9 mouse cellular contexts compared by ENCODE assay signal in genomic region chr2:94241301-94242050, GRCm38 (mm10).
A peak's percentile ranks its signal among the peaks of the same experiment; 100 is the strongest.
DNase-seq lines count a peak whose midpoint lies in the region; ATAC-seq and TF ChIP-seq lines count a peak whose summit lies in the region.
"Had no signal": no experiment of that assay in that cellular context is flagged by ENCODE, and none has a peak within 500 bp of the region (broad histone marks: within the 10 kb centered on the region; RNA-seq: fewer than 3 reads in every experiment).

No protein-coding gene starts in this region.

- H3K36me3 ChIP-seq in testis, adult 2 months (ENCODE audit: control insufficient read depth, insufficient read depth, low read length) = no peaks in the 10 kb centered on the region
- H3K36me3 ChIP-seq in hindbrain, embryonic 12.5 days = no peaks in the 10 kb centered on the region
- no peaks in the 10 kb centered on the region for H3K36me3 ChIP-seq in liver, embryonic 13.5 days
- H3K36me3 ChIP-seq in stomach, embryonic 14.5 days (ENCODE audit: control insufficient read depth, insufficient read depth, low read length) = no peaks in the 10 kb centered on the region

- 0 out of 2 replicates have a peak, but pooled peaks have one; percentile 3 for ATAC-seq in hindbrain, embryonic 12.5 days (ENCODE audit: low FRiP score)
- ATAC-seq in liver, embryonic 13.5 days (ENCODE audit: low read depth) = no peak
- no peak for ATAC-seq in stomach, embryonic 14.5 days (ENCODE audit: insufficient number of reproducible peaks, insufficient read depth, low FRiP score, low read depth)

- peak overlapping the region; percentile 43 for H3K4me3 ChIP-seq in testis, adult 2 months (ENCODE audit: control insufficient read depth, low read depth, low read length)
- H3K4me3 ChIP-seq in hindbrain, embryonic 12.5 days = peak overlapping the region; percentile 38
- peak overlapping the region; percentile 29 for H3K4me3 ChIP-seq in liver, embryonic 13.5 days (replicated peaks)
- H3K4me3 ChIP-seq in stomach, embryonic 14.5 days (ENCODE audit: low read depth, low read length) = peak overlapping the region; percentile 32
- H3K4me3 ChIP-seq: erythroblast, embryonic 14.5 days had no signal

- H3K9ac ChIP-seq in hindbrain, embryonic 12.5 days = peak overlapping the region; percentile 27; the same call in 1 of the 2 replicates
- H3K9ac ChIP-seq in liver, embryonic 13.5 days = no peak overlapping the region
- H3K9ac ChIP-seq in stomach, embryonic 14.5 days (replicated peaks; ENCODE audit: low read depth, low read length) = no peak overlapping the region

- H3K4me2 ChIP-seq in hindbrain, embryonic 12.5 days (replicated peaks) = peak overlapping the region; percentile 71
- H3K4me2 ChIP-seq in liver, embryonic 13.5 days = peak overlapping the region; percentile 50
- peak overlapping the region; percentile 53 for H3K4me2 ChIP-seq in stomach, embryonic 14.5 days (replicated peaks; ENCODE audit: low read depth, low read length)

- DNase-seq in testis, postnatal 10 days (ENCODE audit: low spot score) = no peak
- DNase-seq in cerebellum, postnatal 14 days = peak; percentile 50 to 67
- DNase-seq in liver, embryonic 13.5 days = no peak
- no peak for DNase-seq in kidney, adult 9 months
- DNase-seq in spleen, postnatal 10 days (ENCODE audit: low spot score in 2 of 2) = no peak

- no peak for TF ChIP-seq CTCF in testis, adult 2 months (IDR thresholded peaks at IDR 0.05; ENCODE audit: control insufficient read depth, insufficient read depth, insufficient replicate concordance, low read depth, low read length)

- H3K27me3 ChIP-seq in testis, adult 2 months (ENCODE audit: control insufficient read depth, insufficient read depth, low read length) = 0 out of 2 replicates have a peak, but pooled peaks cover 2% of the 10 kb centered on the region
- peaks cover 94% of the 10 kb centered on the region for H3K27me3 ChIP-seq in hindbrain, embryonic 12.5 days
- peaks cover 88% of the 10 kb centered on the region for H3K27me3 ChIP-seq in liver, embryonic 13.5 days
- peaks cover 62% of the 10 kb centered on the region for H3K27me3 ChIP-seq in stomach, embryonic 14.5 days (ENCODE audit: control insufficient read depth, insufficient read depth, low read length)

- no peak overlapping the region for H3K27ac ChIP-seq in testis, adult 2 months (ENCODE audit: control insufficient read depth, insufficient read depth, low read depth, low read length)
- H3K27ac ChIP-seq in hindbrain, embryonic 12.5 days = no peak overlapping the region
- H3K27ac ChIP-seq in liver, embryonic 13.5 days = no peak overlapping the region
- no peak overlapping the region for H3K27ac ChIP-seq in stomach, embryonic 14.5 days (ENCODE audit: low read length)

- peaks cover 8% of the 10 kb centered on the region for H3K4me1 ChIP-seq in testis, adult 2 months (ENCODE audit: control insufficient read depth, insufficient read depth, low read length)
- peaks cover 48% of the 10 kb centered on the region for H3K4me1 ChIP-seq in hindbrain, embryonic 12.5 days
- peaks cover 9% of the 10 kb centered on the region; the same call in 1 of the 2 replicates for H3K4me1 ChIP-seq in liver, embryonic 13.5 days (replicated peaks)
- H3K4me1 ChIP-seq in stomach, embryonic 14.5 days (ENCODE audit: control insufficient read depth, insufficient read depth, low read length) = peaks cover 10% of the 10 kb centered on the region; the same call in 1 of the 2 replicates

- no peak for TF ChIP-seq POLR2A in testis, adult 2 months (IDR thresholded peaks at IDR 0.05; ENCODE audit: control insufficient read depth, low read depth, low read length)

- WGBS in hindbrain, embryonic 12.5 days = under 1% methylated on average over 55 of the region's 55 CpGs
- 1% methylated on average over 55 of the region's 55 CpGs for WGBS in liver, embryonic 13.5 days (ENCODE audit: insufficient replicate concordance)
- under 1% methylated on average over 55 of the region's 55 CpGs for WGBS in stomach, embryonic 14.5 days

- H3K9me3 ChIP-seq in hindbrain, embryonic 12.5 days (replicated peaks) = no peaks in the 10 kb centered on the region
- no peaks in the 10 kb centered on the region for H3K9me3 ChIP-seq in liver, embryonic 13.5 days (replicated peaks)
- H3K9me3 ChIP-seq in stomach, embryonic 14.5 days (ENCODE audit: control insufficient read depth, low read depth, low read length) = no peaks in the 10 kb centered on the region

Comparison
In these comparisons a context has a peak if more than half of its experiments do, and no peak if none do; other contexts are left out.
1. DNase-seq: peak in cerebellum, postnatal 14 days (2 of 2); none in testis, postnatal 10 days (single experiment), liver, embryonic 13.5 days (single experiment), kidney, adult 9 months (single experiment) and spleen, postnatal 10 days (0 of 2).
2. Peak in every context shown above with its lines, with median percentiles within 50 percentile points of each other: H3K4me3 ChIP-seq and H3K4me2 ChIP-seq.